Mouse (Mus musculus) stomach, embryonic 16.5 days (tissue): ENCODE data around the gene Tex48. TPM values are rescaled to one million over a fixed set of nuclear protein-coding genes. Genes with fewer than 3 reads are reported as not detected.

Experiments
- ATAC-seq: fragments of 200-750 bp; cut with Nextera tagmentation; 2 replicates; pipeline ENCODE4 v1.8.0; 2017; ENCODE audit warnings: moderate number of reproducible peaks, moderate TSS enrichment; ENCODE audit not compliant: insufficient read depth, low FRiP score
- H3K27ac ChIP-seq: fragments of 300-500 bp; sonication (generic); 2 replicates; pipeline ENCODE4 v1.5.1; 2014; ENCODE audit warnings: low read length
- H3K27me3 ChIP-seq: fragments of 300-500 bp; sonication (generic); 2 replicates; pipeline ENCODE4 v1.6.1; 2014; ENCODE audit warnings: low read length, control low read depth, mixed read lengths; ENCODE audit not compliant: control insufficient read depth, insufficient read depth
- H3K36me3 ChIP-seq: fragments of 300-500 bp; sonication (generic); 2 replicates; pipeline ENCODE4 v1.6.1; 2014; ENCODE audit warnings: low read length; ENCODE audit not compliant: control insufficient read depth, insufficient read depth
- H3K4me1 ChIP-seq: fragments of 300-500 bp; sonication (generic); 2 replicates; pipeline ENCODE4 v1.6.1; 2014; ENCODE audit warnings: low read length, control low read depth, mixed read lengths; ENCODE audit not compliant: control insufficient read depth, insufficient read depth
- H3K4me2 ChIP-seq: fragments of 300-500 bp; sonication (generic); 2 replicates; pipeline ENCODE4 v1.6.1; 2014; ENCODE audit warnings: low read depth, low read length, mixed read lengths
- H3K4me3 ChIP-seq: fragments of 300-500 bp; sonication (generic); replicated peaks from 2 replicates; pipeline ENCODE4 v1.5.1; 2014; ENCODE audit warnings: mild to moderate bottlenecking, low read length
- H3K9ac ChIP-seq: fragments of 300-500 bp; sonication (generic); 2 replicates; pipeline ENCODE4 v1.6.1; 2014; ENCODE audit warnings: low read length
- H3K9me3 ChIP-seq: fragments of 300-500 bp; sonication (generic); replicated peaks from 2 replicates; pipeline ENCODE4 v1.6.1; 2016; ENCODE audit warnings: low read length, control low read depth; ENCODE audit not compliant: control insufficient read depth
- WGBS: fragments of 180-500 bp; shearing (Covaris S2); extraction: QIAGEN DNeasy Blood & Tissue Kit; methylation state at CpG from one replicate; pipeline ENCODE4 v1.1.7; 2014; 5-methylcytosine and 5-hydroxymethylcytosine counted together
- polyA plus RNA-seq: library from polyadenylated mRNA; unstranded; fragments of >200 nt; fragmentation: Nextera tagmentation; extraction: Ambion mirVana; gene quantifications from 2 replicates; pipeline ENCODE4 v1.2.1, GENCODE M21; 2015

Gene Tex48
- polyA plus RNA-seq: not detected in 2 replicates

DNA sequence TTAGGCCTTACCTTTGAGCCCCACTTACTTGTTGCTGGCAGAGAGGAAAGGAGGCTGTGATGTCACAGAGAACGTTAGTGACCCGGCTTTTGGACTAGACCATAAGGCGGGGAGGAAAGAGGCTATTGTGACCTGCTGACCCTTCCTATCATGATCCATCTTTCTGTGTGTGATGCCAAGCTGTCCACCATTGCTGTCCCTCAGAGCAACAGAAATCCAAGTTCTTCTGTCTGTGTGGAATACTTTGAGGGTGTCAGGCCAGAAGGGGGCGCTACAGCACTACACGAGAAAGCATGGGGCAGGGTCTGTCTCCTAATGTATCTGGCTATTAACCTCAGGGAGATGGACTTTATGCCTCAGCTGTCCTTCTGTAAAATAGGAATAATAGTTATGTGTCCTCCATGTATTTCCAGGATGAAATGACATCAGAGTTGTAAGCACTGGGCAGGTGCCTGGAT is at the start of gene Tex48:
Gene Tex48, minus strand, starts transcription at position 51 of the 458 bp plus-strand sequence.
- Histone ChIP-seq H3K27ac (no peak within 1 kb of the TSS), H3K4me1 (no peaks in the 10 kb centered on the region), H3K4me2 (no peak within 1 kb of the TSS), H3K9ac (no peak within 1 kb of the TSS), H3K9me3 (no peaks in the 10 kb centered on the region), H3K27me3 (no peaks in the 10 kb centered on the region), H3K4me3 (no peak within 1 kb of the TSS), H3K36me3 (no peaks in the 10 kb centered on the region)
- no peak for ATAC-seq
- 54% methylated on average over 5 of the region's 5 CpGs for WGBS

DNA sequence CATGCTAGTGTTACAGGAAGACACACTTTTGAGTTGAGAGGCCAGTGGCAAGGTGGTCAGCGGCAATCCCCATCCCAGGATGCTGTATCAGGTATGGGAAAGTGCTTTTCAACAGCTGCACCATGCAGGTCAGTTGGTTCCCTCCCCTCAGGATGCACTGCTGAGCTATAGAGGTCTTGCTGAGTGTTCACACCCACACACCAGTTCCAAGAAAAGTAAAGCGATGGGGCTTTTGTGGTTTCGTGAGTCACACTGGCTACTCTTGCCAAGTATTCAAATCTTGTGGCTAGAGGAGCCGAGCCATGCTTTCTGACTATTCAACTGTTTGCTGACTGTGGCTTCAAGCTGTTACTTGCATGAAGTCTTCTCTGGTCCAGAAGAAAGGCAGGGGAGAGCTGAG is 46.0 kb upstream of the Tex48 start:
- Histone ChIP-seq H3K4me2 (no peak overlapping the region), H3K27me3 (no peaks in the 10 kb centered on the region), H3K4me1 (no peaks in the 10 kb centered on the region), H3K27ac (no peak overlapping the region), H3K9me3 (no peaks in the 10 kb centered on the region), H3K4me3 (no peak overlapping the region), H3K36me3 (no peaks in the 10 kb centered on the region), H3K9ac (no peak overlapping the region)
- 65% methylated on average over 4 of the region's 4 CpGs for whole genome bisulfite sequencing
- ATAC-seq: no peak

DNA sequence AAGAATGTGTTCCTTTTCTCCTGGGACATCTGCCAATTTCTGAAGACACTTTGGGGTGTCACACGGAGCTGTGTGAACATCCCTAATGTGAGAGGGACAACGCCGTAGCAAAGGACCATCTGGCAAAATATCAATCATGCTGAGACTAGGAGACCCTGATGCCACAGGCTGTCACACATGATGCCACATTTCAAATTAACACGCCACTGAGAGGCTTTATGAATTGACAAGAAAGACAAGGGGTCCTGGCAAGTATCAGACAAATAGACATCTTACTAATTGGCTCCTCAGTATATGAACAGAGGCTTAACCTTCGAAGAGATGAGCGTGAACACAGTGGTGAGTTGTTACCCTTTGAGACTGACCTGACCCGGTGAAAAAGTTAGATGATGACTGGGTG is 43.5 kb upstream of the Tex48 start:
- Histone ChIP-seq H3K9me3 (no peaks in the 10 kb centered on the region), H3K27ac (no peak overlapping the region), H3K4me3 (no peak overlapping the region), H3K9ac (no peak overlapping the region), H3K36me3 (no peaks in the 10 kb centered on the region), H3K4me2 (no peak overlapping the region), H3K4me1 (no peaks in the 10 kb centered on the region), H3K27me3 (no peaks in the 10 kb centered on the region)
- 65% methylated on average over 7 of the region's 7 CpGs for WGBS
- ATAC-seq: no peak

DNA sequence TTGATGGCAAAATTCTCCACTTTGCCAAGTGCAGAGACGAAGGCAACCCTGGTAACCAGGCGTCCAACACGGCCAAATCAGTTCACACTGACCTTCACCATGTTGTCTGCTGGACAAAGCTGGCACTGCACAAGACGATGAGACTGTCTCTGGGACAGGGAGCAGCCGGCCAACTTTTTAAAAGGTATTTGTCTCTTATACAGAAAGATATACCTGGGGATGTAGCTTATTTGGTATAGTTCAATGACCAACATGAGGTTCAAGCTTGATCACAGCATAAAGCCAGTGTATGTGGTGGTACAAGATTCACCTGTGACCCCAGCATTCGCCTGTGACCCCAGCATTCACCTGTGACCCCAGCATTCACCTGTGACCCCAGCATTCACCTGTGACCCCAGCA is 41.1 kb upstream of the Tex48 start, which contains the start of gene Gm11214:
Gene Gm11214, minus strand, starts transcription at position 101 of the 400 bp plus-strand sequence.
- ATAC-seq: no peak
- 88% methylated on average over 6 of the region's 6 CpGs for WGBS
- Histone ChIP-seq H3K27me3 (no peaks in the 10 kb centered on the region), H3K4me3 (no peak within 1 kb of the TSS), H3K4me2 (no peak within 1 kb of the TSS), H3K9me3 (no peaks in the 10 kb centered on the region), H3K36me3 (no peaks in the 10 kb centered on the region), H3K27ac (no peak within 1 kb of the TSS), H3K9ac (no peak within 1 kb of the TSS), H3K4me1 (no peaks in the 10 kb centered on the region)

DNA sequence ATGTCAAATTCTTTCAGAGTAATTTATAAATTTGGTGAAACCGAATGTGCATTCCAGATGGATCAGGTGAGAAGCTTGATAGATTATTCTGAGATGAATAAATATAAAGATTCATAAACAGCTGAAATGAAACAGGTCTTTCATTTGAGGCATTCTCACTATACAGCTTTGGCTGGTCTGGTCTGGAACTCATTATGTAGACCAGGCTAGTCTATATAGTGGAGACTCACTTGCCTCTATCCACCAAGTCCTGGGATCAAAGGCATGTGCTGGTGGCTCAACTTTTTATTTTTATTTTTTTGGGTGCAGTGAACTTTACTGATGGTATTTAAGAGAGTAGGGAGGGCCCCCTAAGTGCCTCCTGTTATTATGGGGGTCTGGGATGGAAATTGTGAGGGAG is 39.6 kb upstream of the Tex48 start:
- Histone ChIP-seq H3K9me3 (no peaks in the 10 kb centered on the region), H3K4me1 (no peaks in the 10 kb centered on the region), H3K4me3 (no peak overlapping the region), H3K27me3 (no peaks in the 10 kb centered on the region), H3K36me3 (no peaks in the 10 kb centered on the region), H3K9ac (no peak overlapping the region), H3K27ac (no peak overlapping the region), H3K4me2 (no peak overlapping the region)
- no peak for ATAC-seq
- 80% methylated on average over 1 of the region's 1 CpGs for WGBS

DNA sequence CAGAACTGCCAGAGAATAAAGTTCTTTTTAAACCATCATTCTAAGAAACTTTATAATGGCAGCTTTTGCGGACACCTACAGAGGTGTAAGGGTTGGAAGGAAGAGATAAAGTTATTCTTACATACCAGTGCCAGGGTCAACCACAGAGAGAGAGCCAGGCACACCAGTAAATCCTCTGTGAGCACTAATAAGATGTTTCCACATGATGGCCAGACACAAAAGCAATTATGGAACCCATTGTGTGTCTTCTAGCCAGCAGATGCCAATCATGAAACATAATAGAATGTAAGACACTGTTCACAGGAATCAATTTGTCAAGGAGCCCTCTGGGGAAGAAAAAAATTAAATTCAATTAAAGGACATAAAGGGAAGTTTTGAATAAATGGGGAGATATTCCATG is 39.2 kb upstream of the Tex48 start:
- H3K9ac ChIP-seq: no peak overlapping the region
- no peak for ATAC-seq
- no peak overlapping the region for H3K27ac ChIP-seq
- H3K9me3 ChIP-seq: no peaks in the 10 kb centered on the region
- H3K27me3 ChIP-seq: no peaks in the 10 kb centered on the region
- H3K4me3 ChIP-seq: no peak overlapping the region
- H3K4me1 ChIP-seq: no peaks in the 10 kb centered on the region
- WGBS: 83% methylated on average over 1 of the region's 1 CpGs
- H3K36me3 ChIP-seq: no peaks in the 10 kb centered on the region
- H3K4me2 ChIP-seq: no peak overlapping the region

DNA sequence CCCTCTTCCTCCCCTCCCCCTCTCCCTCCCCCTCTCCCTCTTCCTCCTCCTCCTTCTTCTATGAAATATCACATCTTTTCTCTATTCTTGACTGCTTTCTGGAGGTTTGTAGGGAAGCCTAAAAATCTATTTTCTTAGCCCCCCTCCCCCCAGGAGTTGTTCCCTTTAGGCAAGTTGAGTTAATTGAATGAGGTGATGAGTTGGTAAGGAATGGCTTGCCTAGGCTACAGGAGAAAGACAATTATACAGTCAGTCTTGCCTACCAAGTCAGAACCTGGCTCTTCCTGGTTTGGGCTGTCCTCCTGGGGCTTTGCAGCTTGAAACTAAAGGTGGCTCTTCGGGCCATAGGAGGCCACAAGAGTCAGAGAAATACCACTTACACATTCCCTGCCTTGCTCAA is 37.5 kb upstream of the Tex48 start:
- Histone ChIP-seq H3K4me1 (no peaks in the 10 kb centered on the region), H3K9me3 (no peaks in the 10 kb centered on the region), H3K4me3 (no peak overlapping the region), H3K9ac (no peak overlapping the region), H3K27ac (no peak overlapping the region), H3K36me3 (no peaks in the 10 kb centered on the region), H3K4me2 (no peak overlapping the region), H3K27me3 (no peaks in the 10 kb centered on the region)
- 94% methylated on average over 1 of the region's 1 CpGs for WGBS
- no peak for ATAC-seq

DNA sequence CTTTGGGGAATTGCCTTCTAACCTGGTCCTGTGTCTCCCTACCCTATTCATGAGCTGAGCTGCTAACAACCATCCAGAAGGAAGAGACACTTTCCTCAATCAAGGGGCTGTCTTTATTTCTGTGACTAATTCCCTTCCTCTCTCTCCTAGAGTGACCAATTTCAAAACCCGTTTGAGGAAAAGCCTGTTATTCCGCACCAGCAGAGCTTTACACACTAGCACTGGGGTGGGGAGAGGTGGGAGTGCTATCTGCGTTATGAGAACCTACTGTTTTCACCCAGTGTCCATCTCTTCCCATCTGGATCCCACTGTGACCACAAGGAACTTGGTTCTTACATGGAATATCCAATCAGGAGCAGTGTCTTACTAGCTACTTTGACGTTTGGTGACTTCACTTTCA is 36.9 kb upstream of the Tex48 start:
- no peak overlapping the region for H3K9ac ChIP-seq
- H3K27ac ChIP-seq: no peak overlapping the region
- H3K4me1 ChIP-seq: no peaks in the 10 kb centered on the region
- WGBS: 39% methylated on average over 4 of the region's 4 CpGs
- no peak overlapping the region for H3K4me2 ChIP-seq
- no peaks in the 10 kb centered on the region for H3K36me3 ChIP-seq
- no peak overlapping the region for H3K4me3 ChIP-seq
- no peaks in the 10 kb centered on the region for H3K9me3 ChIP-seq
- no peaks in the 10 kb centered on the region for H3K27me3 ChIP-seq
- ATAC-seq: no peak

DNA sequence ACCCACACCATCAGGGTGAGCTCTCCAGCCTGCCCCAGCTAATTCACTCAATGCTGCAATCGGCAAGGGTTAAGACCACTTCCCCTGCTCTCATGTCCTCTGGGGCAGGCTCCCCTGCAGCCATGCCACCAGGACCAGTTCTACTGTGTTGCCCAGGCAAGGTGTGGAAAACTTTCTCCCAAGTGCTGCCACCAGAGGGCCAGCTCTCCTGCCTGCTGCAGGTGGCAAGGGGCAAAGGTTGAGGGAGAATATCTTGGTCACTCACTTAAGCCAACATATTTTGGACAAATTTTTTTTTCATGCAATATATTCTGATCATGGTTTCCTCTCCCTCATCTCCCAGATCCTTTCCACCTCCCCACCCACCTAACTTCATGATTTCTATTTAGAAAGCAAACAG is 32.2 kb upstream of the Tex48 start:
- ATAC-seq: no peak
- Histone ChIP-seq H3K4me2 (no peak overlapping the region), H3K27ac (no peak overlapping the region), H3K9ac (no peak overlapping the region), H3K4me3 (no peak overlapping the region), H3K4me1 (no peaks in the 10 kb centered on the region), H3K9me3 (no peaks in the 10 kb centered on the region), H3K27me3 (no peaks in the 10 kb centered on the region), H3K36me3 (no peaks in the 10 kb centered on the region)
- 67% methylated on average over 1 of the region's 1 CpGs for WGBS
